Mouse (Mus musculus) liver, postnatal 0 days (tissue): ENCODE data around the gene Fam171a1.

Experiments
- CTCF ChIP-seq: sonication (generic); IDR thresholded peaks from 2 replicates; pipeline ENCODE4 v1.5.1; 2016; ENCODE audit warnings: antibody characterized with exemption, low read depth
- EP300 ChIP-seq: IDR thresholded peaks from 2 replicates; pipeline ENCODE4 v1.6.1; 2016; ENCODE audit warnings: antibody characterized with exemption, low read depth, mild to moderate bottlenecking

GRCm38 (mm10) chr2:3266466-3266865, 152.4 kb downstream of the Fam171a1 start:
- TF ChIP-seq CTCF (no peak), EP300 (no peak)
